Mouse (Mus musculus) hindbrain, embryonic 16.5 days (tissue): Measurements from ENCODE around the gene Slc35f2. TPM values are rescaled to one million over a fixed set of nuclear protein-coding genes. Genes with fewer than 3 reads are reported as not detected.

ENCODE experiments used
- ATAC-seq: fragments of 200-750 bp; cut with Nextera tagmentation; 2 replicates; pipeline ENCODE4 v1.8.0; 2017; ENCODE audit warnings: moderate TSS enrichment, moderate library complexity
- H3K27ac ChIP-seq: fragments of 300-500 bp; sonication (generic); 2 replicates; pipeline ENCODE4 v1.5.1; 2014; ENCODE audit warnings: low read depth, mild to moderate bottlenecking, control low read depth, low read length, moderate library complexity
- H3K27me3 ChIP-seq: fragments of 300-500 bp; sonication (generic); replicated peaks from 2 replicates; pipeline ENCODE4 v1.6.1; 2014; ENCODE audit warnings: low read length; ENCODE audit not compliant: control insufficient read depth, insufficient read depth
- H3K36me3 ChIP-seq: fragments of 300-500 bp; sonication (generic); 2 replicates; pipeline ENCODE4 v1.6.1; 2014; ENCODE audit warnings: mild to moderate bottlenecking, low read length, moderate library complexity, mixed read lengths; ENCODE audit not compliant: control insufficient read depth, insufficient read depth
- H3K4me1 ChIP-seq: fragments of 300-500 bp; sonication (generic); 2 replicates; pipeline ENCODE4 v1.6.1; 2014; ENCODE audit warnings: low read depth, low read length; ENCODE audit not compliant: control insufficient read depth, insufficient read depth
- H3K4me2 ChIP-seq: fragments of 300-500 bp; sonication (generic); 2 replicates; pipeline ENCODE4 v1.6.1; 2014; ENCODE audit warnings: mild to moderate bottlenecking, low read length, control low read depth, moderate library complexity
- H3K4me3 ChIP-seq: fragments of 300-500 bp; sonication (generic); 2 replicates; pipeline ENCODE4 v1.5.1; 2014; ENCODE audit warnings: mild to moderate bottlenecking, low read length, control low read depth, moderate library complexity
- H3K9ac ChIP-seq: fragments of 300-500 bp; sonication (generic); 2 replicates; pipeline ENCODE4 v1.6.1; 2014; ENCODE audit warnings: low read depth, mild to moderate bottlenecking, control low read depth, low read length, moderate library complexity
- H3K9me3 ChIP-seq: fragments of 300-500 bp; sonication (generic); 2 replicates; pipeline ENCODE4 v1.6.1; 2014; ENCODE audit warnings: mild to moderate bottlenecking, low read length, moderate library complexity; ENCODE audit not compliant: control insufficient read depth
- WGBS: fragments of 180-500 bp; shearing (Covaris S2); extraction: QIAGEN DNeasy Blood & Tissue Kit; methylation state at CpG from one replicate; pipeline ENCODE4 v1.1.7; 2014; 5-methylcytosine and 5-hydroxymethylcytosine counted together
- polyA plus RNA-seq: library from polyadenylated mRNA; unstranded; fragments of >200 nt; fragmentation: Nextera tagmentation; extraction: Ambion mirVana; gene quantifications from 2 replicates; pipeline ENCODE4 v1.2.1, GENCODE M21; 2015

The Slc35f2 gene
- polyA plus RNA-seq, result 20.4 and 23.5 TPM in 2 replicates

- no peaks in the 10 kb centered on the region for H3K27me3 ChIP-seq
- peak within 1 kb of the TSS; percentile 79 for H3K9ac ChIP-seq
- no peaks in the 10 kb centered on the region for H3K9me3 ChIP-seq
- peak within 1 kb of the TSS; percentile 96 for H3K4me2 ChIP-seq
- peaks cover 5% of the 10 kb centered on the region; the same call in 1 of the 2 replicates for H3K4me1 ChIP-seq
- H3K36me3 ChIP-seq, result no peaks in the 10 kb centered on the region
- WGBS, result under 1% methylated on average over 47 of the region's 50 CpGs
- H3K27ac ChIP-seq, result peak within 1 kb of the TSS; percentile 49; the same call in 1 of the 2 replicates
- peak within 1 kb of the TSS; percentile 69 for H3K4me3 ChIP-seq
- ATAC-seq, result peak; percentile 90
These were observed at the start of gene Slc35f2 for GRCm38 (mm10) chr9:53771344-53772021. Gene Slc35f2, plus strand, starts transcription at chr9:53771538.

GRCm38 (mm10) chr9:53740829-53741404 is 30.4 kb upstream of the Slc35f2 start:
- H3K27ac ChIP-seq, result no peak overlapping the region
- H3K4me3 ChIP-seq, result no peak overlapping the region
- ATAC-seq, result no peak
- no peaks in the 10 kb centered on the region for H3K4me1 ChIP-seq
- 68% methylated on average over 3 of the region's 3 CpGs for WGBS
- no peaks in the 10 kb centered on the region for H3K9me3 ChIP-seq
- no peak overlapping the region for H3K4me2 ChIP-seq
- H3K36me3 ChIP-seq, result no peaks in the 10 kb centered on the region
- H3K27me3 ChIP-seq, result no peaks in the 10 kb centered on the region
- H3K9ac ChIP-seq, result no peak overlapping the region

GRCm38 (mm10) chr9:53750411-53750810 is 20.9 kb upstream of the Slc35f2 start:
- Histone ChIP-seq H3K4me1 (no peaks in the 10 kb centered on the region), H3K4me2 (no peak overlapping the region), H3K27me3 (no peaks in the 10 kb centered on the region), H3K4me3 (no peak overlapping the region), H3K36me3 (no peaks in the 10 kb centered on the region), H3K9me3 (no peaks in the 10 kb centered on the region), H3K27ac (no peak overlapping the region), H3K9ac (no peak overlapping the region)
- WGBS, result 88% methylated on average over 13 of the region's 13 CpGs
- no peak for ATAC-seq

GRCm38 (mm10) chr9:53750899-53751298 is 20.4 kb upstream of the Slc35f2 start:
- Histone ChIP-seq H3K27ac (no peak overlapping the region), H3K9me3 (no peaks in the 10 kb centered on the region), H3K4me1 (no peaks in the 10 kb centered on the region), H3K36me3 (no peaks in the 10 kb centered on the region), H3K9ac (no peak overlapping the region), H3K4me3 (no peak overlapping the region), H3K27me3 (no peaks in the 10 kb centered on the region), H3K4me2 (no peak overlapping the region)
- no peak for ATAC-seq
- WGBS, result 52% methylated on average over 5 of the region's 5 CpGs

DNA sequence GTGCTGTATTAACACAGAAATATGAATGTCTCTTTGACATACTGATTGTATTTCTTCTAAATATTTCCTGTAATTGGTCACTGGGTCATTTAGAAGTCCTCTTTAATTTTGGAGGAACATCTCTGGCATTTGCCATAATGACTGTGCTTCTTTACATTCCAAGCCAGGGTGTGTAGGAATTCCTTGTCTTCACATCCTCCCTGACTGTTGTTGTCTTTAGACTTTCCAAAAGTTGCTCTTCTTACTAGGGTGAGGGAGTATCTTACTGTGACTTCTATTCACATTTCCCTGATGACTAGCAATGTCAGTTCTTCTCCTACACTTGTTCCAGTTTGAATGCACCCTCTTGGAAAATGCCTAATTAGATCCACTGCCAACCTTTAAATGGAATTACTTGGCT is 16.5 kb upstream of the Slc35f2 start:
- H3K4me1 ChIP-seq, result no peaks in the 10 kb centered on the region
- H3K9ac ChIP-seq, result no peak overlapping the region
- no peaks in the 10 kb centered on the region for H3K9me3 ChIP-seq
- H3K36me3 ChIP-seq, result no peaks in the 10 kb centered on the region
- no peak overlapping the region for H3K4me3 ChIP-seq
- ATAC-seq, result no peak
- H3K27me3 ChIP-seq, result no peaks in the 10 kb centered on the region
- H3K4me2 ChIP-seq, result no peak overlapping the region
- no peak overlapping the region for H3K27ac ChIP-seq

DNA sequence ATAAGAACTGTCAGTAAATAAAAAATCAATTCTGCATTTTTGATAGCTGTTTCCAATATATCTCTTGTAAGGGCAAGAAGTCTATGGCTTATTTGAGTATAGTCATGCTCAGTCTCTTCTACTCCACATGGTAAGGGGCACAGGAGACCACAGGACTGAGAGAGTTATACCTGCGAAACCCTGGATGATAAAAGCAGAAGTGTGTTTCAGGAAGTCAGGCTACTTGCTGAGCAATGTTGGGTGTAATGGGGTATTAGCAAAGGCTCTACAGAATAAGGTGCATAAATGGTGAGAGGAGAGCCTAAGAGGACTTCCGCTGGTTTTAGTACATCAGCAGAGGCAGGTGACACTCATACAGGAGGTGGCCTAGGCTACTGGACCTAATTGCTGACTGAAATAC is 13.2 kb upstream of the Slc35f2 start:
- no peak overlapping the region for H3K27ac ChIP-seq
- no peak overlapping the region for H3K4me2 ChIP-seq
- no peaks in the 10 kb centered on the region for H3K36me3 ChIP-seq
- no peaks in the 10 kb centered on the region for H3K27me3 ChIP-seq
- 95% methylated on average over 2 of the region's 2 CpGs for WGBS
- no peak overlapping the region for H3K9ac ChIP-seq
- H3K4me3 ChIP-seq, result no peak overlapping the region
- no peaks in the 10 kb centered on the region for H3K4me1 ChIP-seq
- no peak for ATAC-seq
- H3K9me3 ChIP-seq, result no peaks in the 10 kb centered on the region

DNA sequence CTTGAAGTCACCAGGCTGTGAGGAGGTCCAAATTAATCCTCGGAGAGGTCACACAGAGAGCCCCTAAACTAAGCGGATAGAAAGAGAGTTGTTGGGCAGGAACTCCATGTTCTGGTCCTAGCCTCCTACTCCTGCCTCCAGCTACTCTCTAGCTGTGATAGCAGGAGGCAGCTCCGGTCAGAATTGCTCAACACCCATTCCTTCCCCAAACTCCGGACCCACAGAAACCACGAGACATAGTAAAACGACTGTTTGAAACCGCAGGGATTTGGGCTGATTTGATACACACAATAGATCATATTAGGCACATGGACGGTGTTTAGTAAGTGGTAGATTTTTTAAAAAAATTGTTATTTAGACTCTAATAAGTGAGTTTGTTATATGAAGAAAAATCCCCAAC is 6.6 kb upstream of the Slc35f2 start:
- Histone ChIP-seq H3K4me2 (no peak overlapping the region), H3K36me3 (no peaks in the 10 kb centered on the region), H3K27me3 (no peaks in the 10 kb centered on the region), H3K9me3 (no peaks in the 10 kb centered on the region), H3K9ac (no peak overlapping the region), H3K4me3 (no peak overlapping the region), H3K27ac (no peak overlapping the region), H3K4me1 (no peaks in the 10 kb centered on the region)
- ATAC-seq, result no peak
- WGBS, result 85% methylated on average over 8 of the region's 8 CpGs

GRCm38 (mm10) chr9:53768486-53768885 is 2.9 kb upstream of the Slc35f2 start:
- H3K36me3 ChIP-seq, result no peaks in the 10 kb centered on the region
- H3K4me2 ChIP-seq, result no peak overlapping the region
- ATAC-seq, result no peak

DNA sequence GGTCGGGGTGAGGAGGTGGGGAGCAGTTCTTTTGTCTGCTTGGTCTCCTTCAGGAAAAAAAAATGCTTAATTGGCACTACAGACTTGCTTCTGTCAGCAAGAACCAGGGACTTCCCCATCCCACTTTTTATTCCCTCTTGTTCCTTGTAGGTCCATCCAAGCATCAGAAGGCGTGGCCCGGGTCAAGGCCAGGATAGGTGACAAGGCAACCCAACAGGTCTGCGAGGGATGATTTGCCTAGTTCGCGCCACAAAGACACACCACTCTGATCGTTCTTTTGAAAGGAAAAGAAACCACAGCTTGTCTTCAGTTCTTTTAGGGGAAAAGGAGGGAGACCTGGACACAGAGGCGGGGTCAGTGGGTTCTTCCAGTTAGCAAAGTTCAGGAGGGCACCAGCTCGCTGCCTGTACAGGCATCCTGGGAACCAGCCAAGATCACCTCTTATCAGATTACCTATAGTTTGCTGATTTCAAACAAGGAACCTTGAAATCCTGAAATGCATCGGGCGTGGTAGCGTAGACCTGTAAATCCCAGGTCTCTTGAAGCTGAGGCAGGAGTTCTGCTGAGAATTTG is 481 bp upstream of the Slc35f2 start:
- no peaks in the 10 kb centered on the region for H3K9me3 ChIP-seq
- H3K9ac ChIP-seq, result no peak overlapping the region
- WGBS, result 47% methylated on average over 12 of the region's 12 CpGs
- H3K4me2 ChIP-seq, result peak overlapping the region; percentile 96
- no peak overlapping the region for H3K27ac ChIP-seq
- peaks cover 5% of the 10 kb centered on the region; the same call in 1 of the 2 replicates for H3K4me1 ChIP-seq
- peak overlapping the region; percentile 69 for H3K4me3 ChIP-seq
- no peaks in the 10 kb centered on the region for H3K27me3 ChIP-seq
- H3K36me3 ChIP-seq, result no peaks in the 10 kb centered on the region
- no peak for ATAC-seq

More at GRCm38 (mm10) chr9:53768486-53768885, 2.9 kb upstream of the Slc35f2 start:
- H3K27me3 ChIP-seq, result no peaks in the 10 kb centered on the region
- 88% methylated on average over 5 of the region's 5 CpGs for WGBS
- H3K9me3 ChIP-seq, result no peaks in the 10 kb centered on the region
- peaks cover 5% of the 10 kb centered on the region; the same call in 1 of the 2 replicates for H3K4me1 ChIP-seq
- no peak overlapping the region for H3K27ac ChIP-seq
- H3K4me3 ChIP-seq, result no peak overlapping the region
- H3K9ac ChIP-seq, result no peak overlapping the region
